Mouse (Mus musculus): ENCODE results near the gene Spata48. TPM values are rescaled to one million over a fixed set of nuclear protein-coding genes. Genes with fewer than 3 reads are reported as not detected.

Spata48 gene
- polyA plus RNA-seq, 1 experiment from 2014 or later: 4.2 TPM

DNA sequence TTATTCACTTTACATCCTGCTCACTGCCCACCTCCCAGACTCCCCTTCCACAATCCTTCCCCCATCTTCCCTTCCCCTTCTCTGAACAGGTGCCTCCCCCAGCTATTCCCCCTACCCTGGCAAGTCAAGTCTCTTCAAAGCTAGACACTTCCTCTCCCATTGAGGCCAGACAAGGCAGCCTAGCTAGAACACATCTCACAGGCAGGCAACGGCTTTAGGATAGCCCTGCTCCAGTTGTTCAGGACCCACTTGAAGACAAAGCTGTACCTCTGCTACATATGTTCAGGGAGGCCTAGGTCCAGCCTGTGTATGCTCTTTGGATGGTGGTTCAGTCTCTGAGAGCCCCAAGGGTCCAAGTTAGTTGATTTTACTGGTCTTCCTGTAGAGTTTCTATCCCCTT, 94.3 kb downstream of the Spata48 start:
- 78% methylated on average over 1 of the region's 1 CpGs for WGBS
- no peak for ATAC-seq (ENCODE audit: insufficient read depth, low FRiP score, low TSS enrichment)

DNA sequence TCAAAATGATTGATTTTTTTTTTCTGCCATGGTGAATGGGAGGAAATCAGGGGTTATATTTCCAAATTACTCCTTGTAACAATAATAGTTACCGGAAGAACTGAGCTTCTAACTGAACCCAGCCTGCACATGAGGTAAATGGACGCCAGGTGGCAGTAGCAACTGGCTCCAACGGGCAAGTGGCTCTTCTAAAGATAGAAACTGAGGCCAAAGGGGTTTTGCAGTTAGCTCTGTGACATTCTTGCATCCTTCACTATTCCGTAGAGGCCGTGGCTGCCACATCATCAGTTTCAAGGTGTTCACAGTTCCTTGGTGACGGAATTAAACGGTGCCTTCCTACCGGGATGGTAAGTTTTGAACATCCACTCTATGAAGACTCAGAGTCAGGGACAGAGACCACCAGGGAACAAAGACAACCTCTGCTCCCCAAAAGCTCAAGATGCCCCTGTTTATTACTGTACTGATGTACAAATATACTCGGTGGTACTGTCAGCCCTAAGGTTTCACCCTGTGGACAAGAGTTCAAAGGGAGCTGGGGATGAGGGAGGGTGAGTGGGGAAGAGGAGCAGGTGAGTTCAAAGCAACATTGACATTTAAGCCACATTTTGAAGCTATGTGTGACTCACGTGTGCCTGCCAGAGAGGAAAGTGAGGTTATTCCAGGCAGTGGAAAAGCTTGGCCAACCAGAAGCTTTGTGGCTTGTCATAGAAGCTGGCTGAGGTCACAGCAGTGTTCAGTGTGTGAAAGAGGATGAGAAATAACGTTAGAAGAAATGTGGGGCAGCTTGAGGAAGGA, 95.5 kb downstream of the Spata48 start:
- no peak overlapping the region for H3K9ac ChIP-seq (ENCODE audit: low read length)
- no peak overlapping the region for H3K27ac ChIP-seq (ENCODE audit: low read depth, low read length)
- WGBS: 47% methylated on average over 11 of the region's 11 CpGs

More for the DNA sequence above, 94.3 kb downstream of the Spata48 start:
- no peak for DNase-seq (ENCODE audit: low spot score)
- Histone ChIP-seq H3K27me3 (ENCODE audit: control insufficient read depth, insufficient read depth, low read length) (no peaks in the 10 kb centered on the region), H3K4me3 (ENCODE audit: low read depth, low read length) (no peak overlapping the region), H3K4me1 (ENCODE audit: control insufficient read depth, insufficient read depth, low read length) (no peaks in the 10 kb centered on the region), H3K9me3 (ENCODE audit: control insufficient read depth, low read length) (no peaks in the 10 kb centered on the region), H3K4me2 (ENCODE audit: low read depth) (no peak overlapping the region), H3K27ac (ENCODE audit: low read depth, low read length) (no peak overlapping the region), H3K36me3 (ENCODE audit: control insufficient read depth, insufficient read depth, low read length) (no peaks in the 10 kb centered on the region), H3K9ac (ENCODE audit: low read length) (no peak overlapping the region)

DNA sequence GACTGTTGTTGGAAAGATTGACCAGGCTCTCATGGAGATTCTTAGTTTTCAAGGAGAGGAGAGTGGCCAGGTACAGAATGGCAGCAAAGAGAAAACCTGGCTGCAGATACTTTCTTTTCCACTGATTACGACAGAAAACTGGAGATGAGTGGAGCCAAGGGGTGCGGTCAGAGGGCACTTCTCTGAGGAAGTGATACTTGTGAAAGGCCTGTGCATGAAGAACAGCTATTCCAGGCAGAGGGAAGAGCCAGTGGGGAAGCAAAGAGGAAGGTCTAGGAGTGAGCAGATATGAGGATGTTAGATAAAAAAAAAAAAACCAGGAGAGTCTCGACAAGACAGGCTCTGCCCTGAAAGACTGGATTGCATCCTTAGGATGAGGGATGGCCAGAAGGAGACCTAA, 96.8 kb downstream of the Spata48 start:
- Histone ChIP-seq H3K9ac (ENCODE audit: low read length) (no peak overlapping the region), H3K27ac (ENCODE audit: low read depth, low read length) (no peak overlapping the region), H3K9me3 (ENCODE audit: control insufficient read depth, low read length) (no peaks in the 10 kb centered on the region), H3K27me3 (ENCODE audit: control insufficient read depth, insufficient read depth, low read length) (no peaks in the 10 kb centered on the region), H3K4me1 (ENCODE audit: control insufficient read depth, insufficient read depth, low read length) (no peaks in the 10 kb centered on the region), H3K36me3 (ENCODE audit: control insufficient read depth, insufficient read depth, low read length) (no peaks in the 10 kb centered on the region), H3K4me3 (ENCODE audit: low read depth, low read length) (no peak overlapping the region), H3K4me2 (ENCODE audit: low read depth) (no peak overlapping the region)
- DNase-seq (ENCODE audit: low spot score) (no peak), ATAC-seq (ENCODE audit: insufficient read depth, low FRiP score, low TSS enrichment) (no peak)
- WGBS: 89% methylated on average over 3 of the region's 3 CpGs

More for the DNA sequence above, 95.5 kb downstream of the Spata48 start:
- H3K4me1 ChIP-seq (ENCODE audit: control insufficient read depth, insufficient read depth, low read length): no peaks in the 10 kb centered on the region
- no peaks in the 10 kb centered on the region for H3K36me3 ChIP-seq (ENCODE audit: control insufficient read depth, insufficient read depth, low read length)
- DNase-seq (ENCODE audit: low spot score) (peak; percentile 61), ATAC-seq (ENCODE audit: insufficient read depth, low FRiP score, low TSS enrichment) (0 out of 2 replicates have a peak, but pooled peaks have one; percentile 18)
- no peaks in the 10 kb centered on the region for H3K9me3 ChIP-seq (ENCODE audit: control insufficient read depth, low read length)
- no peaks in the 10 kb centered on the region for H3K27me3 ChIP-seq (ENCODE audit: control insufficient read depth, insufficient read depth, low read length)
- no peak overlapping the region for H3K4me3 ChIP-seq (ENCODE audit: low read depth, low read length)
- no peak overlapping the region for H3K4me2 ChIP-seq (ENCODE audit: low read depth)

DNA sequence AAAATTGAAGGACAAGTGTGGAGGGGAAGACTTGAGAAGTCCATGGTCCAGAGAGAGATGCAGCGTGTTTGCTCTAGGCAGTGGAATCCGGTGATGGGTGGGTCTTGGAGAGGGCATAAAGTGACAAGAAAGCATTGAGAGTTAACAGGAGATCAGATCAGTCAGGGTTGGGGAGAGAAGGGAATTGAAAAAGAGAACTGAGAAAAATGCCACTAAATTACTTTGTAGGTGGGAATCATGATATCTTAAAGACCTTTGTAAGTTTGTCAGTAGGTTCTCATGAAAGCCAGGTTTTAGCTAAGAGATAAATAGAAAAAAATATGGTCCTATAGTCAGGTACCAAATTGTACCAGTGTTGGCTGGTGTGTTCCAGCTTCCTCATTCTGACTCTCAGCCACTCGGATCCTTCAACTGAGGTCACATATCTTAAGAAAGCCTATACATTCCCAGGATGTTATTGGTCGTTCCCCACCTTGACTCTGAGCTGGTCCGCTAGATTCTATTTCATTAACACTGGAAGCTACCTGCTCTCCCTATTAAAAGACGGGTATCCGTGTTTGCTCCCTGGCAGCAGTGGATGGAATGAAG, 97.3 kb downstream of the Spata48 start:
- no peaks in the 10 kb centered on the region for H3K27me3 ChIP-seq (ENCODE audit: control insufficient read depth, insufficient read depth, low read length)
- H3K9ac ChIP-seq (ENCODE audit: low read length): no peak overlapping the region
- H3K4me2 ChIP-seq (ENCODE audit: low read depth): no peak overlapping the region
- DNase-seq (ENCODE audit: low spot score) (no peak), ATAC-seq (ENCODE audit: insufficient read depth, low FRiP score, low TSS enrichment) (no peak)
- no peaks in the 10 kb centered on the region for H3K36me3 ChIP-seq (ENCODE audit: control insufficient read depth, insufficient read depth, low read length)
- no peaks in the 10 kb centered on the region for H3K4me1 ChIP-seq (ENCODE audit: control insufficient read depth, insufficient read depth, low read length)
- no peaks in the 10 kb centered on the region for H3K9me3 ChIP-seq (ENCODE audit: control insufficient read depth, low read length)
- H3K4me3 ChIP-seq (ENCODE audit: low read depth, low read length): no peak overlapping the region
- H3K27ac ChIP-seq (ENCODE audit: low read depth, low read length): no peak overlapping the region
- WGBS: 91% methylated on average over 7 of the region's 7 CpGs

DNA sequence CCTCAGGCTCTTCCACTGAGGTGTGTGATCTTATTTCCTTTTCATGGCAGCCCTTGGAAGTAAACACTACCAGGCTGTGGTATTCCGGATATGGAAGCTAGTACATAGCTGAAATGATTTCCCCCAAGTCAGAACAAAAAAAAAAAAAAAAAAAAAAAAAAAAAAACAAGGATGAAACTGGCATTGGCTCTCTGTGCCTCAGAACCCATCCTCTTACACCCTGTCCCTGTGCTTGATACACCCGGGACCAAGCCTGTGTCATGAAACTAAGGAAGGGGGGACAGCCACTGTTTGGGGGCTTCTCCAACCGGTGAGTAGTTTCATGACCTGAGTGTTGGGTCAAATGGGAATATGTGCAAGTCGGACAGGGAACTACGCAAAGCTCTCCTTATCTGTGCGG, 99.2 kb downstream of the Spata48 start:
- ATAC-seq (ENCODE audit: insufficient read depth, low FRiP score, low TSS enrichment) (no peak), DNase-seq (ENCODE audit: low spot score) (no peak)
- Histone ChIP-seq H3K4me3 (ENCODE audit: low read depth, low read length) (no peak overlapping the region), H3K4me1 (ENCODE audit: control insufficient read depth, insufficient read depth, low read length) (no peaks in the 10 kb centered on the region), H3K36me3 (ENCODE audit: control insufficient read depth, insufficient read depth, low read length) (no peaks in the 10 kb centered on the region), H3K4me2 (ENCODE audit: low read depth) (no peak overlapping the region), H3K9me3 (ENCODE audit: control insufficient read depth, low read length) (no peaks in the 10 kb centered on the region), H3K9ac (ENCODE audit: low read length) (no peak overlapping the region), H3K27me3 (ENCODE audit: control insufficient read depth, insufficient read depth, low read length) (no peaks in the 10 kb centered on the region), H3K27ac (ENCODE audit: low read depth, low read length) (no peak overlapping the region)
- whole genome bisulfite sequencing: 89% methylated on average over 6 of the region's 6 CpGs

DNA sequence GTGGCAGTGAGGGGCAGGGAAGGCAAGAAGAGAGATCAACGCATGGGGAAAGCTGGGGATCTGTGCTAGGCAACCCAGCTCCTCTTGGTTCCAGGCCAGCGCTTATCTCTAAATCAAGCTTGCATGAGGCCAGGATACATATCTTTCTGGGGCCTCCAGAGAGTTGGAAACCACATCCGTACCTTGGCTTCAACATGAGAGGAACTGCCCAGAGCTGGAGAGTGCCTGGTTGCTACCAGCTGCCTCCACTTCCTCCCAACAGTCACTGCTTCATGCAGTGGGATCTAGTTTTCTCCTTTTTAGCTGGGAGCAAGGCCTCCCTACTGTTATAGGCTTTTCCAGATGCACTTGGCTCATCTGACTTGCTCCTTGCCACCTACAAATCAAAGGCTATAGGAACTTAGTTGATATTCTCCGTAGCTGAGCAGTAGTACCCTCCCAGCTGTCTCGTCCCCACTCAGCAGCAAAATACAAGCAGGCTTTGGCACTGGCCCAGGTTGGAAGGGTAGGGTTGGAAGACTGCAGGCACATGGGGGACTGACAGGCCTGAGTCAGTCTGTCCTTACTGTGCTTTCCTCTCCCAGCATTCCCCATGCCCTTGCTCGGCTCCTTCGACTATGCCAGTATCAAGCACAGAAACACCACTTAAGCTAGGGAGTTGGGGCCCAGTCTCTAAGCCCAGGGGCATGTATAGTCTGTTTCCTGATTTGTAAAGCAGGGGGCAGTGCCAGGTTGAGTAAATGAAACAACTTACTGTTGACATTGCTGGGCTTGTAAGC, 102.6 kb downstream of the Spata48 start:
- Histone ChIP-seq H3K4me3 (ENCODE audit: low read depth, low read length) (no peak overlapping the region), H3K4me1 (ENCODE audit: control insufficient read depth, insufficient read depth, low read length) (no peaks in the 10 kb centered on the region), H3K27ac (ENCODE audit: low read depth, low read length) (no peak overlapping the region), H3K9ac (ENCODE audit: low read length) (no peak overlapping the region), H3K9me3 (ENCODE audit: control insufficient read depth, low read length) (no peaks in the 10 kb centered on the region), H3K27me3 (ENCODE audit: control insufficient read depth, insufficient read depth, low read length) (no peaks in the 10 kb centered on the region), H3K36me3 (ENCODE audit: control insufficient read depth, insufficient read depth, low read length) (no peaks in the 10 kb centered on the region), H3K4me2 (ENCODE audit: low read depth) (no peak overlapping the region)
- DNase-seq (ENCODE audit: low spot score) (no peak), ATAC-seq (ENCODE audit: insufficient read depth, low FRiP score, low TSS enrichment) (no peak)
- WGBS: 85% methylated on average over 7 of the region's 7 CpGs

Other genes starting within 250 kb of the Spata48 start
- 0.51 and 0.57 TPM in 2 replicates for gene Zpbp, start 314 bp downstream of the Spata48 start, polyA plus RNA-seq (2014; fragmentation: Nextera tagmentation; extraction: Ambion mirVana)
- gene 4930512M02Rik, start 165.7 kb downstream of the Spata48 start, polyA plus RNA-seq (2014; fragmentation: Nextera tagmentation; extraction: Ambion mirVana): not detected in 2 replicates
- gene Ikzf1, start 222.9 kb downstream of the Spata48 start, polyA plus RNA-seq (2014; fragmentation: Nextera tagmentation; extraction: Ambion mirVana): 3.2 and 3.6 TPM in 2 replicates